Mouse (Mus musculus) liver, embryonic 16.5 days (tissue): Measurements from ENCODE around the gene Ubqln1. TPM values are rescaled to one million over a fixed set of nuclear protein-coding genes. Genes with fewer than 3 reads are reported as not detected.
"Not testable (repeated sequence)": the region's sequence is repeated elsewhere in the genome, so short reads cannot be mapped to it uniquely, and the experiment has no call there.

Experiments
- ATAC-seq: fragments of 200-750 bp; cut with Nextera tagmentation; 2 replicates; pipeline ENCODE4 v1.8.0; 2017; ENCODE audit warnings: low read depth, mild to moderate bottlenecking, moderate number of reproducible peaks, moderate library complexity
- H3K27ac ChIP-seq: fragments of 300-500 bp; sonication (generic); 2 replicates; pipeline ENCODE4 v1.5.1; 2014; ENCODE audit warnings: mild to moderate bottlenecking, low read length
- H3K27me3 ChIP-seq: fragments of 300-500 bp; sonication (generic); 2 replicates; pipeline ENCODE4 v1.6.1; 2014; ENCODE audit warnings: low read depth, low read length, mixed read lengths; ENCODE audit not compliant: control insufficient read depth, insufficient read depth
- H3K36me3 ChIP-seq: fragments of 300-500 bp; sonication (generic); 2 replicates; pipeline ENCODE4 v1.6.1; 2014; ENCODE audit warnings: mild to moderate bottlenecking; ENCODE audit not compliant: control insufficient read depth, insufficient read depth
- H3K4me1 ChIP-seq: fragments of 300-500 bp; sonication (generic); 2 replicates; pipeline ENCODE4 v1.6.1; 2014; ENCODE audit warnings: low read depth, low read length, mixed read lengths; ENCODE audit not compliant: control insufficient read depth
- H3K4me2 ChIP-seq: fragments of 300-500 bp; sonication (generic); 2 replicates; pipeline ENCODE4 v1.6.1; 2014; ENCODE audit warnings: low read depth, low read length, mixed read lengths
- H3K4me3 ChIP-seq: fragments of 300-500 bp; sonication (generic); 2 replicates; pipeline ENCODE4 v1.5.1; 2014; ENCODE audit warnings: low read depth, mild to moderate bottlenecking, low read length
- H3K9ac ChIP-seq: fragments of 300-500 bp; sonication (generic); 2 replicates; pipeline ENCODE4 v1.6.1; 2014; ENCODE audit warnings: low read depth, low read length
- H3K9me3 ChIP-seq: fragments of 300-500 bp; sonication (generic); replicated peaks from 2 replicates; pipeline ENCODE4 v1.6.1; 2016; ENCODE audit warnings: low read length; ENCODE audit not compliant: control insufficient read depth
- WGBS: fragments of 180-500 bp; shearing (Covaris S2); extraction: QIAGEN DNeasy Blood & Tissue Kit; methylation state at CpG from one replicate; pipeline ENCODE4 v1.1.7; 2014; ENCODE audit not compliant: insufficient replicate concordance; 5-methylcytosine and 5-hydroxymethylcytosine counted together
- polyA plus RNA-seq: library from polyadenylated mRNA; unstranded; fragments of >200 nt; fragmentation: Nextera tagmentation; extraction: Ambion mirVana; gene quantifications from 2 replicates; pipeline ENCODE4 v1.2.1, GENCODE M21; 2015

Ubqln1 gene
- polyA plus RNA-seq, 1 experiment from 2014 or later, result 38.0 TPM

DNA sequence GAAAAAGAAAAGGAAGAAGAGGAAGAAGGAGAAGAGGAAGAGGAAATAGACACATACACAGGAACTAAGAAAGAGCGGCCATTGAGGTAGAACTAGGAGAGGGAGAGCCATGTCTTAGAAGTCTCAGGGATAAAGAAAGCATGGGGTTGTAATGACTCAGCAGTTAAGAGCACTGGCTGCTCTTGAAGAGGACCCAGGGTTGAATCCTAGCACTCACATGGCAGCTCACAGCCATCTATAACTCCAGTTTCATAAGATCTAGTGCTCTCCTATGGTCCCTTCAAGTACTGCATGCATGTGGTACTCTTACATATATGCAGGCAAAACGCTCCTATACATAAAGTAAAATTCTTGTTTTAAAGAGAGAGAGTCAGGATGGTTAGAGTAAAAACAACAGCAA lies 59.4 kb downstream of the Ubqln1 start:
- Histone ChIP-seq H3K4me2 (no peak overlapping the region), H3K9me3 (no peaks in the 10 kb centered on the region), H3K27me3 (no peaks in the 10 kb centered on the region), H3K27ac (no peak overlapping the region), H3K36me3 (peaks cover 8% of the 10 kb centered on the region; the same call in 1 of the 2 replicates), H3K9ac (no peak overlapping the region), H3K4me1 (peaks cover 10% of the 10 kb centered on the region), H3K4me3 (no peak overlapping the region)
- no peak for ATAC-seq
- 70% methylated on average over 2 of the region's 2 CpGs for WGBS

DNA sequence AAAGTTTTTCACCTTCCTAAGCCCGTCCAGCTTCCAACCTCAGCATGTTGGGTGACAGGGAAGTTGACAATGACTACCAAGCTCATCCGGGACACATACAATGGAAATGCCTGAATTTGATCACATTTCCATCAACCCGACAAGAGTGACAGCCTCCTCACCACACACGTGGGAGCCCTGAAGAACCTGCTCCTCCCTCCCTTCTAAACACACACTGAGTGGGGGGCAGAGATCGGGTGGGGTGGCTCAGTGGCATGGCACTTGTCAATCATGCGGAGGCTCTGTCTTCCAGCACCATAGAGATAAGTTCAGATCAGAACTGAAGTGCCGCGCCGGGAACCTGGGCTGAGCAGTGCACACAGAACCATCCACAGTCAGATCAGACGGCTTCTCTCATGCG lies 65.0 kb downstream of the Ubqln1 start:
- H3K9ac ChIP-seq, result no peak overlapping the region
- H3K36me3 ChIP-seq, result no peaks in the 10 kb centered on the region
- no peak overlapping the region for H3K27ac ChIP-seq
- WGBS, result 50% methylated on average over 11 of the region's 11 CpGs
- H3K4me3 ChIP-seq, result no peak overlapping the region
- no peaks in the 10 kb centered on the region for H3K9me3 ChIP-seq
- no peak overlapping the region for H3K4me2 ChIP-seq
- no peak for ATAC-seq
- H3K27me3 ChIP-seq, result peaks cover 2% of the 10 kb centered on the region; the same call in 1 of the 2 replicates
- peaks cover 6% of the 10 kb centered on the region for H3K4me1 ChIP-seq

DNA sequence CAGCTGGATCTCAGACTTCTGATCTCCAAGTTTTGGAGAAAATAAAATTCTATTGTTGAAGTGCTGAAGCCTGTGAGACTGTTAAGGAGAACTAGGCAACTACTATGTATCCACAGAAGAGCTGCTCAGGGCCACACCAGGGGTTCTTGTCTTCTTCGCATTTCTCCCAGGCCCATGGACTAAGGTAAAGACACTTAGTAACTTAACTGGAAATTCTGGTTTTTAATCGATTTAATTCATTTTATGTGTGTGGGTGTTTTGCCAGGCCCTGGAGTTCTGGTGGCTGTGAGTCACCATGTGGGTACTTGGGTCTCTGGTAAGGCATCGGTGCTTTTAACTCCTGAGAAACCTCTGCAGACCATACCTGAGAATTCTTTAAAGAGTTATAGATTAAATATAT lies 65.8 kb downstream of the Ubqln1 start:
- no peaks in the 10 kb centered on the region for H3K9me3 ChIP-seq
- no peak for ATAC-seq
- no peaks in the 10 kb centered on the region for H3K36me3 ChIP-seq
- H3K4me3 ChIP-seq, result no peak overlapping the region
- peaks cover 2% of the 10 kb centered on the region; the same call in 1 of the 2 replicates for H3K27me3 ChIP-seq
- 75% methylated on average over 3 of the region's 3 CpGs for WGBS
- no peak overlapping the region for H3K9ac ChIP-seq
- no peak overlapping the region for H3K4me2 ChIP-seq
- no peak overlapping the region for H3K27ac ChIP-seq
- H3K4me1 ChIP-seq, result peaks cover 6% of the 10 kb centered on the region

DNA sequence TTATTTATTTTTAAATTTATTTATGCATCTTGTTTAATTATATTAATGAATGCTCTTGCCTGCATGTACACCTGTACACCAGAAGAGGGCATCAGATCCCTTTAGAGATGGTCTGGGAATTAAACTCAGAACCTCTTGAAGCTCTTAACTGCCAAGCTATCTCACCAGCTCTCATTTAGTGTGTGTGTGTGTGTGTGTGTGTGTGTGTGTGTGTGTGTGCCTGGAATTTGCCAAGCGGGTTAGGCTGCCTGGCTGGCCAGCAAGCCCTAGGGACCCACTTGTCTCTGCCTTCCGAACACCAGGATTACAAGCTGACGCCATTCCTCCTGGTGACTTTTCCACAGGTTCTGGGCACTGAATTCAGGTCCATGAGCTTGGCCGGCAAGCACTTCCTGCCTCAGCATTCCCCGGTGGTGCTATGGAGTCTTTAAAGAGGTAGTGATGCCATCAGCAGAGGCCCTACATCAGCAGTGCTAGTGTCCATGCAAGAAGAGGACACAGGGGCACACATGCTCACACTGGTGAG lies 66.4 kb downstream of the Ubqln1 start:
- Histone ChIP-seq H3K4me2 (peak overlapping the region; percentile 63), H3K27me3 (peaks cover 2% of the 10 kb centered on the region; the same call in 1 of the 2 replicates), H3K27ac (no peak overlapping the region), H3K36me3 (no peaks in the 10 kb centered on the region), H3K4me1 (peaks cover 6% of the 10 kb centered on the region), H3K4me3 (peak overlapping the region; percentile 56), H3K9ac (peak overlapping the region; percentile 50; the same call in 1 of the 2 replicates), H3K9me3 (no peaks in the 10 kb centered on the region)
- ATAC-seq, result peak; percentile 47
- WGBS, result 37% methylated on average over 5 of the region's 5 CpGs

DNA sequence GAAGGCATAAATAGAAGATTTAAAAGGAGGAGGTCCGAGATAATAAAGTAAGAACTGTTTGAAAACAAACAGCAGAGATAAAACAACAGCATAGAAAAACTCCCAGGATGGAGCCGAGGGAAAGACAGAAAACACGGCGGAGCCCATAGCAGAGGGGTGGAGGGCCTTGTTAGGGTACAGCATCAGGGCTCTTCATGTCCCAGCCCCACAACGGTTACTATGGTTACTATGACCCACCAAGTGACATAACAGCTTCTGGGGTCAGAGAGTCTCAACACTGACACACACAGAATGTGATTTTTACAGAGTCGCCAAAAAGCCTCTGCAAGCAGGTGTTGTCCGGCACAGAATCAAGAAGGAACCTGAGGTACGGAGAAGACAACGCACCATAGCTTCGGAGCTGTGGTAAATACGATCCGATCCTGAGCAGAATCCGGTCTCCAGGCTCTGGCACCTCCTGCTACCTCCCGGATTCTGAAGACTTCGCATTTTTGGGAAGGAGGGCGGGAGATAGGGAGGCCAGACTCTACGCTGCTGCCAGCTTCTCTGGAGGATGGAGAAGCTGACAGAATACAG lies 67.1 kb downstream of the Ubqln1 start:
- ATAC-seq, result peak; percentile 85
- peak overlapping the region; percentile 48; the same call in 1 of the 2 replicates for H3K27ac ChIP-seq

DNA sequence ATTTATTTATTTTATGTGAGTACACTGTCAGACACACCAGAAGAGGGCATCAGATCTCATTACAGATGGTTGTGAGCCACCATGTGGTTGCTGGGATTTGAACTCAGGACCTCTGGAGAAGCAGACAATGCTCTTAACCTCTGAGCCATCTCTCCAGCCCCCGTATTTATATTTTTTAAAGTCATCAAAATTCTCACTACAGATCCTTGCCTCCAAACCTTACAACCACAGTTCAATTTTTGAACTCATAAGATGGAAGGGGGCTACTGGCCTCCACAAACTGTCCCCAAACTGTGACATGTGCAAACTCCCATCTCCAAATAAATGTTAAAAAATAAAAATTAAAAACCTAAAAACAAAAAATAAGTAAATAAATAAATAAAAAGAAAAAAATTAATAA lies 67.7 kb downstream of the Ubqln1 start:
- Histone ChIP-seq H3K27me3 (peaks cover 2% of the 10 kb centered on the region; the same call in 1 of the 2 replicates), H3K36me3 (no peaks in the 10 kb centered on the region)

More for the DNA sequence above, 67.1 kb downstream of the Ubqln1 start:
- peak overlapping the region; percentile 56 for H3K4me3 ChIP-seq
- H3K9me3 ChIP-seq, result no peaks in the 10 kb centered on the region
- H3K9ac ChIP-seq, result peak overlapping the region; percentile 50
- H3K4me2 ChIP-seq, result peak overlapping the region; percentile 63
- H3K27me3 ChIP-seq, result peaks cover 2% of the 10 kb centered on the region; the same call in 1 of the 2 replicates
- peaks cover 6% of the 10 kb centered on the region for H3K4me1 ChIP-seq
- no peaks in the 10 kb centered on the region for H3K36me3 ChIP-seq
- 2% methylated on average over 17 of the region's 17 CpGs for WGBS

DNA sequence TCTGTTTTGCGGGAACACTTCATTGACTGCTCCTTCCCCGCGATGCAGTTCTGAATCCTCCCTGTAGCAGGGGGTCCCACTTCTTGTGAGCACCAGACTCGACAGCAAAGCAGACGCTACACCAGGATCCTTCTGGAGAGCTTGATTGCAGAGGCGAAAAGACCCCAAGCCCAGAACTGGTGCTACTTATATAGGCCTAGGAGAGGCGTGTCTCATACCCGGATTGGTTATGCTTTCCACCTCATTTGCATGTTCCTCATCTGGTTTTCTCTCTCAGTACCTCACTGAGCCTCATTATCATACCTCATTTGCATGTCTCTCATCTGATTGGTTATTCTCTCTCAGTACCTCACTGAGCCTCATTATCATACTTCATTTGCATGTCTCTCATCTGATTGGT lies 68.8 kb downstream of the Ubqln1 start:
- not testable (repeated sequence) for H3K9ac ChIP-seq, H3K4me2 ChIP-seq, H3K4me1 ChIP-seq, H3K4me3 ChIP-seq, H3K27me3 ChIP-seq, H3K36me3 ChIP-seq, H3K9me3 ChIP-seq, H3K27ac ChIP-seq, ATAC-seq
- 92% methylated on average over 8 of the region's 8 CpGs for WGBS

More for the DNA sequence above, 67.7 kb downstream of the Ubqln1 start:
- peaks cover 6% of the 10 kb centered on the region for H3K4me1 ChIP-seq
- no peak overlapping the region for H3K4me3 ChIP-seq
- H3K9me3 ChIP-seq, result no peaks in the 10 kb centered on the region
- no peak overlapping the region for H3K27ac ChIP-seq
- no peak for ATAC-seq
- H3K9ac ChIP-seq, result no peak overlapping the region
- no peak overlapping the region for H3K4me2 ChIP-seq
- WGBS, result 71% methylated on average over 1 of the region's 1 CpGs

DNA sequence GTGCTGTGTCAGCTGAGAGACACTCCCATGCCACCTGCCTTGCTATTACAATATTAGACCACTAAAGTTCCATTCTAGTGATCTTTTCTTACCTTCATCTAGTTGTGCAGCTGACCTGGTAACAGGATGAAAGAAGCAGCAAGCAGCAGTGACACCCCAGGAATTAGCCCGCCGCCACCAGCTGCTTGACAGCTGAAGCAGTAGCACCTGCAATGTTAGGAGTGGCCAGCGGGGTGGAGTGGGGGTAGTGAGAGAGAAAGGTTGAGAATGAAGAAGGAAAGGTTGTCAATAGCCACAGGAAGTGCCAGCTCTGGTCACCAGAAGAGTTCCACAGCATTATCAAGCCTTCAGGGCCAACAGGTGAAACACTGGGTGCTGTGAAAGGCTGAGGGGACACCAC lies 83.8 kb downstream of the Ubqln1 start:
- Histone ChIP-seq H3K27ac (no peak overlapping the region), H3K4me3 (no peak overlapping the region), H3K9me3 (no peaks in the 10 kb centered on the region), H3K4me2 (no peak overlapping the region), H3K4me1 (peaks cover 10% of the 10 kb centered on the region), H3K36me3 (no peaks in the 10 kb centered on the region), H3K9ac (no peak overlapping the region), H3K27me3 (no peaks in the 10 kb centered on the region)
- no peak for ATAC-seq
- WGBS, result 71% methylated on average over 3 of the region's 3 CpGs

DNA sequence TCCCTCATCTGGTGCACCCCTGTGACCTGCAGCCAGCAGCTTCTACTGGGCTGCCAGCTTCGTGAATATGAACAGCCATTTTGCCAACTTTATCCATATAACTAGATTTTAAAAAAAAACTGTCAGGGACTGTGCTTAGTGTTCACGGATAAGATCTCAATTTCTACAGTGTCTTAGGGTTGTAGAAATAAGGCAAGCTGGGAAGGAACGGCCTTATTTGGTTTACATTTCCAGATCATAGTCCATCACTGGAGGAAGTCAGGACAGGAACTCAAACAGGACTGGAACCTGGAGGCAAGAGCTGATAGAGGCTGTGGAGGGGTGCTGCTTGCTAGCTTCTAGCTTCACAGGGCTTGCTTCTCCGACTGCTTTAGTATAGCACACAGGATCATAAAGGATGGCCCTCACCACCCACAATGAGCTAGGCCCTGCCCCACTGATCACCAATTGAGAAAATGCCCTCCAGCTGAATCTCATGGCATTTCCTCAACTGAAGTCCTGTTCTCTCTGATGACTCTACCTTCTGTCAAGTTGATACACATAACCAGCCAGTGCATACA lies 85.7 kb downstream of the Ubqln1 start:
- peak overlapping the region; percentile 92 for H3K4me3 ChIP-seq
- no peak for ATAC-seq
- H3K36me3 ChIP-seq, result peaks cover 2% of the 10 kb centered on the region; the same call in 1 of the 2 replicates

More for the DNA sequence above, 85.7 kb downstream of the Ubqln1 start:
- Histone ChIP-seq H3K9ac (peak overlapping the region; percentile 97), H3K9me3 (no peaks in the 10 kb centered on the region), H3K4me1 (peaks cover 19% of the 10 kb centered on the region), H3K4me2 (peak overlapping the region; percentile 86), H3K27me3 (no peaks in the 10 kb centered on the region), H3K27ac (peak overlapping the region; percentile 96)
- 16% methylated on average over 4 of the region's 4 CpGs for WGBS
